Mouse (Mus musculus): ENCODE results near the gene H2-Aa. TPM values are rescaled to one million over a fixed set of nuclear protein-coding genes. Genes with fewer than 3 reads are reported as not detected.
"Not testable (repeated sequence)": the region's sequence is repeated elsewhere in the genome, so short reads cannot be mapped to it uniquely, and the experiment has no call there.

Gene H2-Aa
- 0.80 and 1.4 TPM in 2 replicates for polyA plus RNA-seq (2015; fragmentation: Nextera tagmentation; extraction: Ambion mirVana)

- WGBS, result 14% methylated on average over 8 of the region's 8 CpGs
- peaks cover 16% of the 10 kb centered on the region for H3K27me3 ChIP-seq (replicated peaks)
- no peak within 1 kb of the TSS for H3K4me3 ChIP-seq
- H3K27ac ChIP-seq (replicated peaks), result no peak within 1 kb of the TSS
- H3K4me1 ChIP-seq, result no peaks in the 10 kb centered on the region
- H3K9me3 ChIP-seq, result no peaks in the 10 kb centered on the region
- no peak within 1 kb of the TSS for H3K9ac ChIP-seq
- H3K4me2 ChIP-seq, result no peak within 1 kb of the TSS
- H3K36me3 ChIP-seq, result no peaks in the 10 kb centered on the region
- no peak for ATAC-seq (ENCODE audit: extremely low read depth, insufficient number of reproducible peaks, low FRiP score, low TSS enrichment)
Measured at GRCm38 (mm10) chr17:34287648-34288047, at the start of gene H2-Aa. TSS of gene H2-Aa (minus strand) at chr17:34287823.

DNA sequence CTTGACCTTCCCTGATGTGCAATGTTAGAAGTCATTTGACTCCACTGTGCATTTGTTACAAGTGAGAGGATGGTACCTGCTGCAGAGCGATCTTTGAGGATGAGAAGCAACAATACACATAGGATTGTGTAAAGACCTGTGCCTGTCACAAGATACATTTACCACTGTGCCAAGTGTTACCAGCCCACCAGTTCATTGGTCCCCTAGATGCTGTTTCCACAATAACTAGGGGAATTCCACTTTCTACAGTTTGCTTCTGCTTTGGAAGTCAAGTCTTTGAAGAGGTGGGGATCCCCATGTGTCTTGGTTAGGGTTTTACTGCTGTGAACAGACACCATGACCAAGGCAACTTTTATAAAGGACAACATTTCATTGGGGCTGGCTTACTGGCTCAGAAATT lies 43.6 kb upstream of the H2-Aa start:
- H3K9me3 ChIP-seq, result no peaks in the 10 kb centered on the region
- H3K27ac ChIP-seq (replicated peaks), result no peak overlapping the region
- H3K27me3 ChIP-seq (replicated peaks), result peaks cover 17% of the 10 kb centered on the region; the same call in 1 of the 2 replicates
- H3K4me1 ChIP-seq, result no peaks in the 10 kb centered on the region
- H3K9ac ChIP-seq, result no peak overlapping the region
- no peak for ATAC-seq (ENCODE audit: extremely low read depth, insufficient number of reproducible peaks, low FRiP score, low TSS enrichment)
- no peak overlapping the region for H3K4me3 ChIP-seq
- H3K4me2 ChIP-seq, result no peak overlapping the region
- no peaks in the 10 kb centered on the region for H3K36me3 ChIP-seq
- whole genome bisulfite sequencing, result 91% methylated on average over 1 of the region's 1 CpGs

DNA sequence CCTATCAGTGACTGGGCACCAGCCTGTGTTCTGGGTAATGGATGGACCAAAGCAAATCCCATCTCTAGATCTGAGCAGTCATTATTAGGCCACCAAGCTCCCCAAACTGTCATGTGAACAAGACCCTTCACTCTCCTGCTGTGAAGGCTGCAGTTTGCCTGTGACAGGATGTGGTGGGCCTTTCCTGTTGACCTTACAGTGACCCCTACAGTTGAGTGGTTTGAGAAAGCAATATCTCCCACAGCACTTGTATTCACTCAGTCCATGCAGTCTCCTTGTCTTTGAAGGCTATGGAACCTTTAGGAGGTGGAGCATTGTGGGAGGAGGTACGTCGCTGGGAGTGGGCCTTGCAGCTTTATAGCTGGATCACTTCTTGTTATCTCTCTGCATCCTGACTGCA lies 42.2 kb upstream of the H2-Aa start:
- H3K27ac ChIP-seq (replicated peaks), result no peak overlapping the region
- peaks cover 10% of the 10 kb centered on the region for H3K27me3 ChIP-seq (replicated peaks)
- H3K9me3 ChIP-seq, result no peaks in the 10 kb centered on the region
- H3K36me3 ChIP-seq, result no peaks in the 10 kb centered on the region
- no peaks in the 10 kb centered on the region for H3K4me1 ChIP-seq
- H3K4me3 ChIP-seq, result no peak overlapping the region
- H3K9ac ChIP-seq, result no peak overlapping the region
- ATAC-seq (ENCODE audit: extremely low read depth, insufficient number of reproducible peaks, low FRiP score, low TSS enrichment), result no peak
- WGBS, result 59% methylated on average over 2 of the region's 2 CpGs
- H3K4me2 ChIP-seq, result no peak overlapping the region

DNA sequence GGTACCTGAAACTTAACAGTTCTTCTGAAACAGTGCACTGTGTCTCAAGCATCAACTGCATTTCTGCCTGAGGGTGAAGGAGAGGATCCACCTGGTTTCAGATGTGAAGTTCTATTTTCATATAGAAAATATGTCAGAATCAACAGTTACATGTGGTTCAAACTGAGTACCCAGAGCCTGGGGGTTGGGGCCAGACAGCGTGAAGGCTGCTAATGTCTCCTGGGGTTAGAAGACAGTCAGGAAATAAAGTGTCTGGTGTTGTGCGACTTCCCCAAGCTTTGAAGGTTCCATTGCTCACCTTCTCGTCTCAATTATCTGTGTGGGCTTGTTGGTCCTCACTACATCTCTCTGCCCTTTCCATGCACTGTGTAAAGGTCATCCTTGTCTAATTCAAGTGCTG lies 38.8 kb upstream of the H2-Aa start:
- Histone ChIP-seq H3K27ac (replicated peaks) (no peak overlapping the region), H3K4me1 (no peaks in the 10 kb centered on the region), H3K36me3 (no peaks in the 10 kb centered on the region), H3K9ac (no peak overlapping the region), H3K4me2 (no peak overlapping the region), H3K4me3 (no peak overlapping the region), H3K27me3 (replicated peaks) (peaks cover 3% of the 10 kb centered on the region; the same call in 1 of the 2 replicates), H3K9me3 (no peaks in the 10 kb centered on the region)
- WGBS, result 65% methylated on average over 3 of the region's 3 CpGs
- no peak for ATAC-seq (ENCODE audit: extremely low read depth, insufficient number of reproducible peaks, low FRiP score, low TSS enrichment)

GRCm38 (mm10) chr17:34325436-34325835 lies 37.8 kb upstream of the H2-Aa start, which contains the start of gene H2-Eb2:
TSS of gene H2-Eb2 (plus strand) at chr17:34325665.
- Histone ChIP-seq H3K36me3 (no peaks in the 10 kb centered on the region), H3K4me1 (no peaks in the 10 kb centered on the region), H3K4me3 (no peak within 1 kb of the TSS), H3K4me2 (no peak within 1 kb of the TSS), H3K9me3 (no peaks in the 10 kb centered on the region), H3K9ac (no peak within 1 kb of the TSS), H3K27ac (replicated peaks) (no peak within 1 kb of the TSS), H3K27me3 (replicated peaks) (peaks cover 3% of the 10 kb centered on the region; the same call in 1 of the 2 replicates)
- ATAC-seq (ENCODE audit: extremely low read depth, insufficient number of reproducible peaks, low FRiP score, low TSS enrichment), result no peak
- 51% methylated on average over 4 of the region's 4 CpGs for WGBS

- no peak for ATAC-seq (ENCODE audit: extremely low read depth, insufficient number of reproducible peaks, low FRiP score, low TSS enrichment)
- Histone ChIP-seq H3K36me3 (no peaks in the 10 kb centered on the region), H3K27me3 (replicated peaks) (peaks cover 4% of the 10 kb centered on the region), H3K4me3 (no peak overlapping the region), H3K9ac (no peak overlapping the region), H3K4me1 (no peaks in the 10 kb centered on the region), H3K27ac (replicated peaks) (no peak overlapping the region), H3K9me3 (no peaks in the 10 kb centered on the region), H3K4me2 (no peak overlapping the region)
- WGBS, result 34% methylated on average over 2 of the region's 2 CpGs
Measured at GRCm38 (mm10) chr17:34317275-34317674, 29.7 kb upstream of the H2-Aa start.

DNA sequence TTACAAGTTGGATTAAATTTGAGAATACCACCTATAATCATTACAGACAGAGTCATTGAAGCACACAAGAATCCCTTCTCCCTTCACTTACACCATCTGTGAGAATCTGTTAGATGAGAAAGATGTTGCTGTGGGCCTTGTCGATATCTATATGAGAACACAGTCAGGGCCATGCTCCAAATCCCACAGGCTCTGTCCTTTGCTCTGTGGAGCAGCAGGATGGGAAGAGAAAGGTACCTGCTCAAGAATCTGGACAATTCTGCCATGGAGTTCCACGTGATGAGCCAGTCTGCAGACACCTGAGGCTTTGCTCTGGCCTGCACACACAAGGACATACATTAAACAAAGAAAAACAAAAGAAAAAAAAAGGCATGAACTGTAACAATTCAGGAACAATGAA lies 29.1 kb upstream of the H2-Aa start:
- Histone ChIP-seq H3K27ac (replicated peaks) (no peak overlapping the region), H3K4me2 (no peak overlapping the region), H3K4me3 (no peak overlapping the region), H3K4me1 (no peaks in the 10 kb centered on the region), H3K27me3 (replicated peaks) (peaks cover 4% of the 10 kb centered on the region), H3K36me3 (no peaks in the 10 kb centered on the region), H3K9ac (no peak overlapping the region), H3K9me3 (no peaks in the 10 kb centered on the region)
- no peak for ATAC-seq (ENCODE audit: extremely low read depth, insufficient number of reproducible peaks, low FRiP score, low TSS enrichment)
- 58% methylated on average over 2 of the region's 2 CpGs for WGBS

GRCm38 (mm10) chr17:34315512-34315911 lies 27.9 kb upstream of the H2-Aa start:
- 61% methylated on average over 1 of the region's 1 CpGs for WGBS
- Histone ChIP-seq H3K27ac (replicated peaks) (no peak overlapping the region), H3K4me1 (no peaks in the 10 kb centered on the region), H3K4me2 (no peak overlapping the region), H3K27me3 (replicated peaks) (peaks cover 4% of the 10 kb centered on the region), H3K9me3 (no peaks in the 10 kb centered on the region), H3K9ac (no peak overlapping the region), H3K4me3 (no peak overlapping the region), H3K36me3 (no peaks in the 10 kb centered on the region)
- ATAC-seq (ENCODE audit: extremely low read depth, insufficient number of reproducible peaks, low FRiP score, low TSS enrichment), result no peak

GRCm38 (mm10) chr17:34314286-34314685 lies 26.7 kb upstream of the H2-Aa start:
- Histone ChIP-seq H3K9me3 (no peaks in the 10 kb centered on the region), H3K27me3 (replicated peaks) (peaks cover 1% of the 10 kb centered on the region), H3K4me2 (no peak overlapping the region), H3K9ac (no peak overlapping the region), H3K27ac (replicated peaks) (no peak overlapping the region), H3K4me1 (peaks cover 4% of the 10 kb centered on the region; the same call in 1 of the 2 replicates), H3K36me3 (no peaks in the 10 kb centered on the region), H3K4me3 (no peak overlapping the region)
- no peak for ATAC-seq (ENCODE audit: extremely low read depth, insufficient number of reproducible peaks, low FRiP score, low TSS enrichment)
- 67% methylated on average over 9 of the region's 9 CpGs for WGBS

GRCm38 (mm10) chr17:34313393-34313792 lies 25.8 kb upstream of the H2-Aa start:
- Histone ChIP-seq H3K4me2 (no peak overlapping the region), H3K9me3 (no peaks in the 10 kb centered on the region), H3K9ac (no peak overlapping the region), H3K4me1 (peaks cover 5% of the 10 kb centered on the region; the same call in 1 of the 2 replicates), H3K36me3 (no peaks in the 10 kb centered on the region), H3K27ac (replicated peaks) (no peak overlapping the region), H3K4me3 (no peak overlapping the region), H3K27me3 (replicated peaks) (no peaks in the 10 kb centered on the region; the same call in 1 of the 2 replicates)
- ATAC-seq (ENCODE audit: extremely low read depth, insufficient number of reproducible peaks, low FRiP score, low TSS enrichment), result no peak
- WGBS, result 30% methylated on average over 3 of the region's 3 CpGs

DNA sequence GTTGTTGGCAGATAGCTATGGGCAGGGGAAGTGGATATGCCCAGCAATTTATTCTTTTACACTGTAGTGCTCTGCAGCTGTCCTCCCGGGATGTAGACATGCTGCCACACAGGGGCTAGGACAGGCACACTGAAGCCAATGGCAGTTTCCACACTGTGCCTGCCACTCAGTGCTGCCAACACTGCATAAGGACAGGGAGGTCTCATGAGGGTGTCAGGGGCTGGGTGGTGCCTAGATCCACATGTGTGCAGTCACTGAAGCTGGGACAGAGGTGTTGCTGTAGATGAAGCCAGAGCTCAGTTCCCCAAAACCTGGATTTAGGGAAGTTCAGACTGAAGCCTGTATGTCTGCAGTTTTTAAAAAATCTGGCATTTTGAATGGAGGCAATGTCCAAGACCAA lies 24.6 kb upstream of the H2-Aa start:
- H3K27me3 ChIP-seq (replicated peaks), result peaks cover 5% of the 10 kb centered on the region
- H3K4me2 ChIP-seq, result no peak overlapping the region
- no peaks in the 10 kb centered on the region for H3K36me3 ChIP-seq
- no peak overlapping the region for H3K4me3 ChIP-seq
- WGBS, result 63% methylated on average over 1 of the region's 1 CpGs
- no peaks in the 10 kb centered on the region for H3K9me3 ChIP-seq
- no peak overlapping the region for H3K27ac ChIP-seq (replicated peaks)
- no peak overlapping the region for H3K9ac ChIP-seq
- peaks cover 5% of the 10 kb centered on the region; the same call in 1 of the 2 replicates for H3K4me1 ChIP-seq
- ATAC-seq (ENCODE audit: extremely low read depth, insufficient number of reproducible peaks, low FRiP score, low TSS enrichment), result no peak

GRCm38 (mm10) chr17:34310526-34310925 lies 22.9 kb upstream of the H2-Aa start:
- H3K36me3 ChIP-seq; H3K9ac ChIP-seq; H3K4me1 ChIP-seq; H3K27ac ChIP-seq (replicated peaks); H3K4me3 ChIP-seq; H3K9me3 ChIP-seq; H3K4me2 ChIP-seq; ATAC-seq (ENCODE audit: extremely low read depth, insufficient number of reproducible peaks, low FRiP score, low TSS enrichment); H3K27me3 ChIP-seq (replicated peaks): not testable (repeated sequence)
- WGBS, result 63% methylated on average over 3 of the region's 3 CpGs

All from heart, embryonic 13.5 days (tissue).